Mouse (Mus musculus): ENCODE results near the gene Mapkapk3.
A peak's percentile ranks its signal among the peaks of the same experiment; 100 is the strongest.

The Mapkapk3 gene

DNA sequence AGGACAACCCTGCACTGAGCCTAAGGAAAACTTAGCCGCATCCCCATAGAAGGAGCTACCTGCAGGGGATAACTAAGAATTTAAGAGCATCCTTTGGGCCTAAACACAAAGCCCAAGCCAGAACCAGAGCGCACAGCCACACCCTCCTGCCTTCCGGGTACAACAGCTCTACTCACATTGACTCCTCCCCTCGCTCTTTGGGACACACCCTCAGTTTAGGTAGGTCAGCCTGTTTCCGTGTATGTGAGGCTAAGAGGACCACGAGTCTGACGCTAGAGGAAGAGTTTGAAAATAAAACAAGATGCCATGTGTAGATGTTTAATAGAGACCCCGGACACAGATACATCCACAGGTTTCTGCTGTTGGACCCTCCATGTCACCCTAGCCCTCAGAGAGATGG, 966 bp downstream of the Mapkapk3 start:
- DNase-seq (ENCODE audit: low spot score), result no peak

DNA sequence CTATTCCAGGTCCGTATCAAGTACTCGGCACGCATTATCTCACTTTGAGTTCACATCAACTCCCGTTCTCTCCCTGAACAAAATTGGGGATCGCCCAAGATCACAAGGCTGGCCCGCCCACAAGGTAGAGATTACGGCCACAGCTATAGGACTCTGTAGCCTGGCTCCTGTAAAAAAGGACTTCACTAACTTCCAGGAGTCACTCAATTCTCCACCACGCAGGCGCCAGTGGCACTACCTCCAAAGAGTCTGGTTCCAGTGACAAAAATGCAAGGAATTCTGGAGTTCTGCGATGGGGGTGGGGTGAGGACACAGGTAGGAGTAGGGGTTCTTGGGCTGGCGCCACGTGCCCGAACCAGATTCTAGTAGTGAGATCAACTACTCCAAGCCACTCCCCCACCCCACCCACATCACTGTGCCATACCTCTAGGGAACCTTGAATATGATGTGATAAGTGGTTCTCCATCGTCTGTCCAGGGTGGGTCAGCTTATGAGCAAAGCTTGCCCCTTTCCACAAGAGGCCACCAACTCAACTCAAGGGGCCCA, 1.5 kb downstream of the Mapkapk3 start:
- DNase-seq (ENCODE audit: low spot score), result no peak

- no peak for DNase-seq (ENCODE audit: low spot score)
These were observed 2.4 kb downstream of the Mapkapk3 start for GRCm38 (mm10) chr9:107287294-107287693.

DNA sequence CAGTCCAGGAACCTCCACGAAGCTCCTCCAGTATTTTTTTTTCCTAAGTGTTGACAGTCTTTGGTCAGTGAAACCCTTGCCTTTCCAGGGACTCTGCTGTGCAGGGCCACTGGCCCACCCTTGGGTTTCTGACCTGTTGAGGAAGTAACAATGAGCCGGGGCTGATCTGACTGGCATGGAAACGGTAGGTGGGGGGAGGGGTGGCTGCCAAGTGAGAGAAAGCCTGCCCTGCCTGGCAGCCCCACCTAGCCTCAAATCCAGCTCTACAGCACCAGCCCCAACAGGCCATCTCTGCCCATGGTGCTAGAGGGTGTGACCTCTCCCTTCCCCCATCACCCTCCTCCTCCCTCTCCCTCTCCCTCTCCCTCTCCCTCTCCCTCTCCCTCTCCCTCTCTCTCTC, 4.7 kb downstream of the Mapkapk3 start:
- no peak for DNase-seq (ENCODE audit: low spot score)

GRCm38 (mm10) chr9:107282951-107283350, 6.7 kb downstream of the Mapkapk3 start:
- no peak for DNase-seq (ENCODE audit: low spot score)

GRCm38 (mm10) chr9:107281241-107281987, 8.3 kb downstream of the Mapkapk3 start:
- DNase-seq (ENCODE audit: low spot score), result no peak

DNA sequence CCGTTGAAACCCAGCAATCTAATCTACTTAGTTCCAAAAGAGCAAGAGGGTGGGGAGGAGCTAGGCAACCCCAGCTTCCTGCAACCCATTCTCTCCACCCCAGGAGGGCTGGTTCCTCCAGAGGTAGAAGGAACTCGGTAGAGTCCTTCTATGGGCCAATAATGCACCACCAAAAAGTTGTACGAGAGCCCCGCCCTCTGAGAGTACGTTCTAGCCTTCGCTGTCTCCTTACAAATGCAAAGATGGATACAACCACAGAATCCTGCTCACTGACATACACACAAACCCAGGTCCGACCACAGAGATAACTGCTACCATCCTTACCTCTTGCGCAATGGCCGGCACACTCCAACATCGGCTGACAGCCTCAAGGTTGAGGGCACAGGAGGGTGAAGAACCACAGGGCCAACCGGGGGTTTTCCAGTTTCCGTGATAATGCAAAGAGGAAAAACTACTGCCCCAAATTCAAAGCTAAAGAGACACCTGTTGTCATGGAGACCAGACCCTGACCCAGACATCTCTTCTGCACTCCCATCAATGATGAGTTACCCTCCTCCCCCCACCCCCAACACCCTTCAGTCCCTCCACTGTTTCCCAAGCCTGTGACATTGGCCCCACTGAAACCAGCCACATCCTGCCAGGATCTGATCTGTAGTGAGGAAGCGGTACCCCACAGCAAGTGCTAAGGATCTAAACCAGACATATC, 9.2 kb downstream of the Mapkapk3 start:
- DNase-seq (ENCODE audit: low spot score), result no peak

DNA sequence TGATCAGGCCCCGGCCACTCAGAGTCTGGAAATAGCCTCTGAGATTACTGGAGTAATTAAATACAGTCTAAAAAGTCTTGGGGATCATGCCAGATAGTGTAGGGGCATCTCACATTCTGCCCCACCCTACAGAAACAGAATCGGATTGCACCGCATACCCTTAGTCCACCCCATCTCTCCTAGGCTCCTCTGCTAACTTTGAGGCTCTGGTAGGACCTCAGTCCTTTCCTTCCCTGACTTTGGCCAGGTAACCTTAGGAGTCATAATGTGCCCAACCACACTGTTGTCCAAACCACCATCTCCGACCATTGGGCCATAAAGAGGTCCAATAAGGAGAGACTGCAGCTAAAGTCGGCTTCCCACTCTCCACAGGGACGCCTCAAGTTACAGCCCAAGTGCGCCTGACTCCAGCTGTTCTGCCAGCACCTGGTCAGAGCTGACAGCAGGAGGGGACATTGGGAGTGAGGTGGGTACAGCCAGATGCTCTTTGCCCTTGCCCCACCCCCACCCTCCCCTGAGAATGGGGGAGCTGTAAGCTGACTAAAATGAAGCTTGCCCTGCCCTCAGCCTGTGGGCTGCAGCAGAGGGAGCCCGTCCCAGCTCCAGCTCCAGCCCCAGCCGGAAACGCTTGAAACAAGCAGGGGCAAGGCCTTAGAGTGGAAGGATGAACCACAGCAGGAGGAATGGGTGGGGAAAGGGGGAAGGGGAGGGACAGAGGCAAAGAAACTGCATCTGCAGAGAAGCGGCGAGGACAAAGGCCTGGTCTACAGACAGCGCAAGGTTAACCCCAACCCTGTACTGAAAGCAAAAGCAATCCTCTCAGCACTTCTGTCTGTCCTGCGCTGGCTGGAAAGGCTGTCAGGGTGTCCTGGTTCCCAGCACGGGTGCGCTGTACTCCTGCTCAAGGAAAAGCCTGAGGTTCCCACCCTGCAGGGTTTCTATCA, 10.0 kb downstream of the Mapkapk3 start:
- DNase-seq (ENCODE audit: low spot score), result peak; percentile 44

- peak; percentile 35 for DNase-seq (ENCODE audit: low spot score)
These were observed 10.9 kb downstream of the Mapkapk3 start for GRCm38 (mm10) chr9:107278527-107279377.

DNA sequence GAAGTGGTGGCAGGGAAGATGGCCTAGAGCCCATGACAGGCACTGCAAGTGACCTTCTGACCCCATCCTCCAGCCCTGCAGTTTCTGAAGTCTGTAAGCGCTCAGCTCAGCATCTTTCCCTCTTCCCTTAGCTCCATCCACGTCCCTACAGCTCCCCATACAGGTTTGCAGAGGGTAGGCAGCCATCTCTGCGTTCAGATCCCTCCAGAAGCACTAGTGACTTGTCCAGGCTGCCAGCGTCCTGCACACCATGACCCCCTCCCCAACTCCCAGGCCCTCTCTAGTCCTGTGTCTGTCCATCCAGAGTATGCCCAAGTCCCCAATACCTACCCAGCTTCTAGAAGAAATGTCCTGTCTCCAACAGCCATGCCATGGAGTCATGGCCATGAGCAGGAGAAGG, 11.6 kb downstream of the Mapkapk3 start:
- no peak for DNase-seq (ENCODE audit: low spot score)

DNA sequence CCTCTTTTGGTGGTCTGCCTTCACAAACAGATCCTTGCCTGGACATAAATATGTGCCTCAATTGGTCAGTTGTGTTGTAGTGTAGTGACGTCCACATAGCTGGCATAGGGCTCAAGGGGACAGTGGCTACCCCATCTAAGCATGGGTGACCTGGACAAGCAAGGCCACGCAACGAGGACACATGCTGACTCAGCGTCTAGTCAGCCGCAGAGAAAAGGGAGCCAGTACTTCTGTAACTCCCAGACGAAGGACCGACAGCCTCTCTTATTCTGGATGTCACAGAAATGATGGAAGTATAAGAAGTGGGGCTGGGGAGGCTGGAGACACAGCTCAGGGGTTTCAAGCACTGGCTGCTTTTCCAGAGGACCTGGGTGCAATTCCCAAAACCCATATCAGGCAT, 12.1 kb downstream of the Mapkapk3 start:
- no peak for DNase-seq (ENCODE audit: low spot score)

- no peak for DNase-seq (ENCODE audit: low spot score)
These were observed 14.0 kb downstream of the Mapkapk3 start for GRCm38 (mm10) chr9:107275710-107276109.

DNA sequence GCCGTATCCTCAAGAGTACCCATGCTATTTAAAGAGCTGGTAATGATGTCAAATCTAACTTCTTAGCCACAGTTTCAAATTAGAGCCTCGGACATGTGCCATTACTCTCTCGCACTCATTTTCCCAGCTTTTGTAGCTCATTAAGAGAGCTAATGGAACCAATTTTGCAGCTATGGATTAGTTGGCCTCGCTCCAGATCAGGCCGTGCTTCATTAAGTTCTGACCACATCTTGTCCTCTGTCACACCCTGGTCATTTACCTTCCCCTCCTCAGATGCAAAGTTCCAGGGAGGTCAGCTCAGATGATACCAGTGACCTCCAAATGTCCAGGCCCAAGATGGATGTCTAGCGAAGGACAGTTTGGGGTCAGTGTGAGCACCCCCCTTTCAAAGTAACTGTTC, 14.9 kb downstream of the Mapkapk3 start:
- no peak for DNase-seq (ENCODE audit: low spot score)

- DNase-seq (ENCODE audit: low spot score), result no peak
These were observed 16.5 kb downstream of the Mapkapk3 start for GRCm38 (mm10) chr9:107273184-107273583.

DNA sequence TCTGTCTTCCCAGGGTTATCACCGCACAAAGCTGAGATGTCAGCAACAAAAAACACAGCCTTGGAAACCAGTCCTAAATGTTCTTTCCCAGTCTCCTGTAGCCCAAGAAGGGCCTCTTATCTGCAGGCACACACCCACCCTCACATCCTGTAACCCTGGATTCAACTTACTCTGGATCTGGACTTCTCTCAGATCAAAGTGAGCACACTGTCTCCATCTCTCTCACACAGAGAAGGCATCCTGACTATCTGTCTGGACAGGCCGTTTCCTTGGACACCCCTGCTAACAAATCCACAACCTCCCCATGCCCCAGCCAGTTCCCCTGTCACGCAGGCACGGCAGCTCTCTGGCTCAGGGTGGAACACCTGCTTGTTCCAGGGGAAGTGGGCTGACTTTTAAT, 17.4 kb downstream of the Mapkapk3 start:
- no peak for DNase-seq (ENCODE audit: low spot score)

DNA sequence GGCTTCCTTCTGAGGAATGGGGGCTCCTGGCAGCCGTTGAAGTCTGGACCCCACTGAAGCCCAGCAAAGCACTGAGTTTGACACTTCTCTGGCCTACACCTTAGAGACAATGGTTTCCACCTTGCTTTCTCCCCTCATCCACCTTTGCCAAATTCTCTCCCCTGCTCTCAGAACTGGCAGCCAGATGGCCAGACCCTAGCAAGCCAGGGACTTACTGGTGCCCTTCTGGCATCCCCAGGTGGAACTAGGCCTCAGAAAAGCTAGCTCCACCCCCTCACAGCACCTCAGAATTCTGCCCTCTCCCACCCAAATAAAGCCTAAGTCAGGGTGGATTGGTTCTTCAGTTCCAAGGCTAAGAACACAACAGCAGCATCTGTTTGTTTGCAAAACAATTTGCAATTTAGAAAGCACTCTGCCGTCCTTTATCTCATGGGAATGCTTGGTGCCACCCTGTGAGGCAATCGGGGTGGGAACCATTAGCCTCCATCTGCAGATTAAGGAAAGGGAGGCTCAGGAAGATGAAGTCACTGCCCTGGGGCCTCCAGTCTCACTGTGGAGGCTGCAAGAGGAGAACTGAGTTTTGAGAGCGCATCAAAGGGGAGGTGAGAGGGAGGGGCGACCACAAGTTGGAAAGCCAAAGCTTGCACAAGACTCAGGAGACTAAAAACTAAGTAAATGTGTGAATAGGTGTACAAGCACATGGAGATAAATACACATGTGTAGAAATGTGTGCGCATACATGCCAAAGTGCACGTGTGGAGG, 18.3 kb downstream of the Mapkapk3 start:
- no peak for DNase-seq (ENCODE audit: low spot score)

DNA sequence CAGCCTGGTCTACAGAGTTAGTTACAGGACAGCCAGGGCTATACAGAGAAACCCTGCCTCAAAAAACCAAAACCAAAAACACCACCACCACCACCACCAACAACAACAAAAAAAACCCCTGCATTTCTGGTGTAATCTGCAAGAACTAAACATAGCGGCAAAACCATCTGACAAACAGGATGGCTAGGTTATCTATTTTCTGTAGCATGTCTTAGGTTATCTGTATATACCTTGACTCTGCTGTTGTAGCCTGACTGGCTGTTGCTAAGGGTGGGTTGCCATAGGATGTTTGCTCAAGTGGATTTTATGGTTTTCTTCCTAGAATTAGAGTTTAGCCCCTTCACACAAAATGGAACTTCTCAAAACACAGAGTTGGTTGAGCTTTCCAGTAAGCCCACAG, 19.9 kb downstream of the Mapkapk3 start:
- DNase-seq (ENCODE audit: low spot score), result no peak

GRCm38 (mm10) chr9:107267721-107268402, 21.8 kb downstream of the Mapkapk3 start:
- no peak for DNase-seq (ENCODE audit: low spot score)

DNA sequence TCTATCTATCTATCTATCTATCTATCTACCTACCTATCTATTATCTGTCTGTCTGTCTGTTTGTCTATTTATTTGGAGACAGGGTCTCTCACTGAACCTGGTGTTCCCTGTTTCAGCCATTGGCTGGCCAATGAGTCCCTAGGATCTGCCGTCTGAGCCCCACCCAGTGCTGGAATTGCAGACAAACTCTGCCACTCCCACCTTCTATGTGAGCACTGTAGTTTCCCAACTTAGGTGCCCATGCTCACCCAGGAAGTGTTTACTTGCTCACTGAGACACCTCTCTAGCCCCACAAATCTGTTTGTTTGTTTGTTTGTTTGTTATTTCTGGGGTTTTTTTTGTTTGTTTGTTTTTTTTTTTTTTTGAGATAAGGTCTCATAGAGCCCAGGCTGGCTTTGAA, 22.6 kb downstream of the Mapkapk3 start:
- DNase-seq (ENCODE audit: low spot score), result no peak

GRCm38 (mm10) chr9:107264731-107265130, 24.9 kb downstream of the Mapkapk3 start:
- DNase-seq (ENCODE audit: low spot score), result no peak

All from embryo, embryonic 10 days (tissue).